Mouse (Mus musculus) limb, embryonic 14.5 days (tissue): ENCODE data around the gene Tmem219. TPM values are rescaled to one million over a fixed set of nuclear protein-coding genes. Genes with fewer than 3 reads are reported as not detected.

Experiments
- ATAC-seq: fragments of 200-750 bp; cut with Nextera tagmentation; 2 replicates; pipeline ENCODE4 v1.8.0; 2017; ENCODE audit warnings: low read depth, moderate number of reproducible peaks, moderate TSS enrichment; ENCODE audit not compliant: low FRiP score
- DNase-seq: peaks from one replicate; pipeline ENCODE4 v3.0.0-alpha.2; 2015; ENCODE audit warnings: low spot score
- H3K27ac ChIP-seq: fragments of 300-500 bp; sonication (generic); replicated peaks from 2 replicates; pipeline ENCODE4 v1.5.1; 2014; ENCODE audit warnings: low read depth, mild to moderate bottlenecking, low read length, moderate library complexity, mixed read lengths
- H3K27me3 ChIP-seq: fragments of 300-500 bp; sonication (generic); 2 replicates; pipeline ENCODE4 v1.6.1; 2014; ENCODE audit warnings: low read length, mixed read lengths; ENCODE audit not compliant: control insufficient read depth, insufficient read depth
- H3K36me3 ChIP-seq: fragments of 300-500 bp; sonication (generic); 2 replicates; pipeline ENCODE4 v1.6.1; 2014; ENCODE audit warnings: mild to moderate bottlenecking, low read length, moderate library complexity, mixed read lengths; ENCODE audit not compliant: control insufficient read depth, insufficient read depth
- H3K4me1 ChIP-seq: fragments of 300-500 bp; sonication (generic); 2 replicates; pipeline ENCODE4 v1.6.1; 2014; ENCODE audit warnings: antibody characterized with exemption, low read length, mixed read lengths; ENCODE audit not compliant: control insufficient read depth, insufficient read depth
- H3K4me2 ChIP-seq: fragments of 300-500 bp; sonication (generic); replicated peaks from 2 replicates; pipeline ENCODE4 v1.6.1; 2014; ENCODE audit warnings: low read depth, mild to moderate bottlenecking, low read length, moderate library complexity; ENCODE audit not compliant: severe bottlenecking
- H3K4me3 ChIP-seq: fragments of 300-500 bp; sonication (generic); replicated peaks from 2 replicates; pipeline ENCODE4 v1.5.1; 2014; ENCODE audit warnings: low read length
- H3K9ac ChIP-seq: fragments of 300-500 bp; sonication (generic); 2 replicates; pipeline ENCODE4 v1.6.1; 2014; ENCODE audit warnings: mild to moderate bottlenecking, low read depth, low read length, moderate library complexity; ENCODE audit not compliant: severe bottlenecking
- H3K9me3 ChIP-seq: fragments of 300-500 bp; sonication (generic); 2 replicates; pipeline ENCODE4 v1.6.1; 2016; ENCODE audit warnings: low read length; ENCODE audit not compliant: control insufficient read depth
- POLR2A ChIP-seq: fragments of 200-500 bp; IDR thresholded peaks from 2 replicates; pipeline ENCODE4 v1.8.0; 2012; ENCODE audit warnings: inconsistent platforms, mild to moderate bottlenecking, moderate library complexity, borderline replicate concordance; ENCODE audit not compliant: insufficient read depth, insufficient read length; ENCODE audit errors: extremely low read depth
- WGBS: fragments of 180-500 bp; shearing (Covaris S2); extraction: QIAGEN DNeasy Blood & Tissue Kit; methylation state at CpG from one replicate; pipeline ENCODE4 v1.1.7; 2014; 5-methylcytosine and 5-hydroxymethylcytosine counted together
- polyA plus RNA-seq, 2 experiments: library from polyadenylated mRNA; depleted of rRNA in 1 of 2; stranded (reverse) in 1 of 2; unstranded in 1 of 2; fragments of >200 nt; fragmentation: Nextera tagmentation in 1 of 2; extraction: Ambion mirVana in 1 of 2; gene quantifications; 2 replicates each; pipeline versions ENCODE4 v1.2.1 to v1.2.3; 2012 to 2014

Tmem219 gene
- polyA plus RNA-seq, 2 experiments = 31.0 to 33.2 TPM

- TF ChIP-seq POLR2A = no peak
- no peak overlapping the region for H3K4me2 ChIP-seq
- no peak for ATAC-seq
- H3K27me3 ChIP-seq = no peaks in the 10 kb centered on the region
- H3K36me3 ChIP-seq = peaks cover 26% of the 10 kb centered on the region
- H3K9ac ChIP-seq = no peak overlapping the region
- DNase-seq = no peak
- H3K27ac ChIP-seq = no peak overlapping the region
- H3K4me3 ChIP-seq = no peak overlapping the region
- WGBS = 79% methylated on average over 5 of the region's 5 CpGs
- H3K4me1 ChIP-seq = no peaks in the 10 kb centered on the region
- no peaks in the 10 kb centered on the region for H3K9me3 ChIP-seq
Measured at GRCm38 (mm10) chr7:126941801-126942200, 19.1 kb upstream of the Tmem219 start.

GRCm38 (mm10) chr7:126941171-126941570, 18.5 kb upstream of the Tmem219 start:
- Histone ChIP-seq H3K4me1 (no peaks in the 10 kb centered on the region), H3K9ac (no peak overlapping the region), H3K9me3 (no peaks in the 10 kb centered on the region), H3K27ac (no peak overlapping the region), H3K4me3 (no peak overlapping the region), H3K36me3 (peaks cover 31% of the 10 kb centered on the region), H3K27me3 (no peaks in the 10 kb centered on the region), H3K4me2 (no peak overlapping the region)
- 45% methylated on average over 6 of the region's 6 CpGs for WGBS
- DNase-seq = no peak
- no peak for TF ChIP-seq POLR2A
- no peak for ATAC-seq

GRCm38 (mm10) chr7:126932652-126933051, 9.9 kb upstream of the Tmem219 start:
- Histone ChIP-seq H3K27ac (no peak overlapping the region), H3K4me3 (no peak overlapping the region), H3K27me3 (no peaks in the 10 kb centered on the region), H3K9me3 (no peaks in the 10 kb centered on the region), H3K9ac (no peak overlapping the region), H3K4me1 (peaks cover 9% of the 10 kb centered on the region), H3K4me2 (no peak overlapping the region), H3K36me3 (peaks cover 28% of the 10 kb centered on the region)
- TF ChIP-seq POLR2A = no peak
- ATAC-seq (no peak), DNase-seq (no peak)
- WGBS = 83% methylated on average over 2 of the region's 2 CpGs

GRCm38 (mm10) chr7:126929046-126929445, 6.3 kb upstream of the Tmem219 start:
- Histone ChIP-seq H3K27me3 (no peaks in the 10 kb centered on the region), H3K4me1 (peaks cover 9% of the 10 kb centered on the region), H3K36me3 (peaks cover 13% of the 10 kb centered on the region), H3K9ac (peak overlapping the region; percentile 81), H3K4me2 (peak overlapping the region; percentile 91), H3K27ac (peak overlapping the region; percentile 68; the same call in 1 of the 2 replicates), H3K4me3 (peak overlapping the region; percentile 85), H3K9me3 (no peaks in the 10 kb centered on the region)
- no peak for TF ChIP-seq POLR2A
- peak; percentile 70 for ATAC-seq
- under 1% methylated on average over 11 of the region's 27 CpGs for WGBS
- DNase-seq = no peak

GRCm38 (mm10) chr7:126928384-126929037, 5.8 kb upstream of the Tmem219 start, which contains the start of gene Kctd13:
Gene Kctd13 (plus strand): TSS chr7:126928879.
- peak; percentile 91 for DNase-seq
- 3% methylated on average over 48 of the region's 56 CpGs for WGBS
- H3K27me3 ChIP-seq = no peaks in the 10 kb centered on the region
- ATAC-seq = peak; percentile 97
- H3K4me2 ChIP-seq = peak within 1 kb of the TSS; percentile 91
- peak; percentile 89; the same call in 1 of the 2 replicates for TF ChIP-seq POLR2A
- H3K4me3 ChIP-seq = peak within 1 kb of the TSS; percentile 85
- no peaks in the 10 kb centered on the region for H3K9me3 ChIP-seq
- H3K27ac ChIP-seq = peak within 1 kb of the TSS; percentile 68; the same call in 1 of the 2 replicates
- peaks cover 13% of the 10 kb centered on the region for H3K36me3 ChIP-seq
- H3K4me1 ChIP-seq = peaks cover 9% of the 10 kb centered on the region
- H3K9ac ChIP-seq = peak within 1 kb of the TSS; percentile 81
